Mouse (Mus musculus): Measurements from ENCODE around the gene Prkag2.

- TF ChIP-seq GATA1 (IDR thresholded peaks at IDR 0.05; ENCODE audit: borderline replicate concordance, low read length), result no peak
- TF ChIP-seq FLI1 (IDR thresholded peaks at IDR 0.05; ENCODE audit: low read length), result no peak
These were observed 14.2 kb downstream of the Prkag2 start for GRCm38 (mm10) chr5:25086234-25086633.
